Mouse (Mus musculus): ENCODE measurements around the gene Sgip1.

Sgip1 gene

GRCm38 (mm10) chr4:102840062-102840798, 99.1 kb downstream of the Sgip1 start:
- peak; percentile 19 for DNase-seq (ENCODE audit: low read depth, low spot score)

- no peak for DNase-seq (ENCODE audit: low read depth, low spot score)
Observed at GRCm38 (mm10) chr4:102840956-102841729, 100.0 kb downstream of the Sgip1 start.

- no peak for DNase-seq (ENCODE audit: low read depth, low spot score)
Observed at GRCm38 (mm10) chr4:102850498-102850897, 109.4 kb downstream of the Sgip1 start.

GRCm38 (mm10) chr4:102851161-102851560, 110.1 kb downstream of the Sgip1 start:
- DNase-seq (ENCODE audit: low read depth, low spot score), result no peak

GRCm38 (mm10) chr4:102852290-102852689, 111.2 kb downstream of the Sgip1 start:
- no peak for DNase-seq (ENCODE audit: low read depth, low spot score)

- DNase-seq (ENCODE audit: low read depth, low spot score), result no peak
Observed at GRCm38 (mm10) chr4:102852808-102853207, 111.7 kb downstream of the Sgip1 start.

GRCm38 (mm10) chr4:102853330-102854022, 112.4 kb downstream of the Sgip1 start:
- DNase-seq (ENCODE audit: low read depth, low spot score), result peak; percentile 45

- DNase-seq (ENCODE audit: low read depth, low spot score), result no peak
Observed at GRCm38 (mm10) chr4:102854928-102855892, 114.1 kb downstream of the Sgip1 start.

GRCm38 (mm10) chr4:102856086-102856485, 115.0 kb downstream of the Sgip1 start:
- DNase-seq (ENCODE audit: low read depth, low spot score), result no peak

GRCm38 (mm10) chr4:102859259-102860194, 118.4 kb downstream of the Sgip1 start:
- DNase-seq (ENCODE audit: low read depth, low spot score), result no peak

GRCm38 (mm10) chr4:102862751-102863710, 121.9 kb downstream of the Sgip1 start:
- DNase-seq (ENCODE audit: low read depth, low spot score), result no peak

GRCm38 (mm10) chr4:102866531-102866930, 125.4 kb downstream of the Sgip1 start:
- no peak for DNase-seq (ENCODE audit: low read depth, low spot score)

- DNase-seq (ENCODE audit: low read depth, low spot score), result no peak
Observed at GRCm38 (mm10) chr4:102871274-102871673, 130.2 kb downstream of the Sgip1 start.

- DNase-seq (ENCODE audit: low read depth, low spot score), result no peak
Observed at GRCm38 (mm10) chr4:102883142-102883541, 142.0 kb downstream of the Sgip1 start.

- DNase-seq (ENCODE audit: low read depth, low spot score), result no peak
Observed at GRCm38 (mm10) chr4:102884228-102884627, 143.1 kb downstream of the Sgip1 start.

GRCm38 (mm10) chr4:102886459-102886858, 145.4 kb downstream of the Sgip1 start:
- no peak for DNase-seq (ENCODE audit: low read depth, low spot score)

- no peak for DNase-seq (ENCODE audit: low read depth, low spot score)
Observed at GRCm38 (mm10) chr4:102886902-102887301, 145.8 kb downstream of the Sgip1 start.

GRCm38 (mm10) chr4:102887770-102888689, 146.9 kb downstream of the Sgip1 start:
- no peak for DNase-seq (ENCODE audit: low read depth, low spot score)
